Mouse (Mus musculus) ovary, adult 10 weeks (tissue): ENCODE results near the gene Plxnb2. TPM values are rescaled to one million over a fixed set of nuclear protein-coding genes. Genes with fewer than 3 reads are reported as not detected.

Source experiments
- polyA plus RNA-seq: library from polyadenylated mRNA; stranded (reverse); fragments of 350-450 nt; fragmentation: Illumina TruSeq; extraction: RNeasy Lipid Tissue Mini Kit (QIAGEN cat#74804); gene quantifications from one replicate; pipeline ENCODE4 v1.2.3, GENCODE M21; 2014

Gene Plxnb2
- polyA plus RNA-seq: 6.7 TPM

GRCm38 (mm10) chr15:89180571-89181229 lies at the start of gene Plxnb2:
TSS of gene Plxnb2 (minus strand) at chr15:89180788.

GRCm38 (mm10) chr15:89210915-89211715 lies 30.5 kb upstream of the Plxnb2 start, which contains the start of gene Ppp6r2:
TSS of gene Ppp6r2 (plus strand) at chr15:89211553.

GRCm38 (mm10) chr15:89196313-89196706 lies 15.7 kb upstream of the Plxnb2 start, which contains the start of gene Dennd6b:
TSS of gene Dennd6b (minus strand) at chr15:89196496.

GRCm38 (mm10) chr15:89149271-89150040 lies 31.1 kb downstream of the Plxnb2 start, which contains the start of gene Mapk11:
TSS of gene Mapk11 (minus strand) at chr15:89149628.

GRCm38 (mm10) chr15:89140659-89141252 lies 39.8 kb downstream of the Plxnb2 start, which contains the start of gene Mapk12:
TSS of gene Mapk12 (minus strand) at chr15:89140703.

GRCm38 (mm10) chr15:89128382-89129350 lies 51.9 kb downstream of the Plxnb2 start, which contains the start of gene Hdac10:
TSS of gene Hdac10 (minus strand) at chr15:89128700.

GRCm38 (mm10) chr15:89122649-89123366 lies 57.8 kb downstream of the Plxnb2 start, which contains the start of gene Tubgcp6:
TSS of gene Tubgcp6 (minus strand) at chr15:89123112.

Other genes with a start within 250 kb of the Plxnb2 start
- not detected for gene Ttll8, start 226.4 kb downstream of the Plxnb2 start, polyA plus RNA-seq
- gene Mlc1, start 201.8 kb downstream of the Plxnb2 start, polyA plus RNA-seq: 0.57 TPM
- gene Mov10l1, start 197.9 kb downstream of the Plxnb2 start, polyA plus RNA-seq: 0.74 TPM
- not detected for gene Panx2, start 121.1 kb downstream of the Plxnb2 start, polyA plus RNA-seq
- gene Trabd, start 105.7 kb downstream of the Plxnb2 start, polyA plus RNA-seq: 3.3 TPM
- 3.2 TPM for gene Selenoo, start 91.7 kb downstream of the Plxnb2 start, polyA plus RNA-seq
- gene Tubgcp6, start 57.7 kb downstream of the Plxnb2 start, polyA plus RNA-seq: 1.3 TPM
- gene Hdac10, start 52.1 kb downstream of the Plxnb2 start, polyA plus RNA-seq: not detected
- gene Mapk12, start 40.1 kb downstream of the Plxnb2 start, polyA plus RNA-seq: not detected
- gene Mapk11, start 31.2 kb downstream of the Plxnb2 start, polyA plus RNA-seq: not detected
- 0.17 TPM for gene Dennd6b, start 15.7 kb upstream of the Plxnb2 start, polyA plus RNA-seq
- gene Ppp6r2, start 30.8 kb upstream of the Plxnb2 start, polyA plus RNA-seq: 5.9 TPM
- 1.5 TPM for gene Sbf1, start 134.5 kb upstream of the Plxnb2 start, polyA plus RNA-seq
- gene Adm2, start 141.9 kb upstream of the Plxnb2 start, polyA plus RNA-seq: not detected
- gene Miox, start 153.6 kb upstream of the Plxnb2 start, polyA plus RNA-seq: not detected
- gene Lmf2, start 174.9 kb upstream of the Plxnb2 start, polyA plus RNA-seq: 0.86 TPM
- 12.9 TPM for gene Ncaph2, start 174.9 kb upstream of the Plxnb2 start, polyA plus RNA-seq
- gene Sco2, start 193.1 kb upstream of the Plxnb2 start, polyA plus RNA-seq: not detected
- gene Tymp, start 196.3 kb upstream of the Plxnb2 start, polyA plus RNA-seq: not detected
- not detected for gene Odf3b, start 198.5 kb upstream of the Plxnb2 start, polyA plus RNA-seq
- not detected for gene Klhdc7b, start 204.1 kb upstream of the Plxnb2 start, polyA plus RNA-seq
- not detected for gene Syce3, start 229.7 kb upstream of the Plxnb2 start, polyA plus RNA-seq
- not detected for gene Cpt1b, start 245.1 kb upstream of the Plxnb2 start, polyA plus RNA-seq
- gene C730034F03Rik, start 248.8 kb upstream of the Plxnb2 start, polyA plus RNA-seq: 0.48 TPM
- not detected for gene Gm44502, start 248.9 kb upstream of the Plxnb2 start, polyA plus RNA-seq
- gene Chkb, start 249.1 kb upstream of the Plxnb2 start, polyA plus RNA-seq: 19.3 TPM